Mouse (Mus musculus) embryonic facial prominence, embryonic 10.5 days (tissue): ENCODE data around the gene Fbxo39. TPM values are rescaled to one million over a fixed set of nuclear protein-coding genes. Genes with fewer than 3 reads are reported as not detected.

Experiments used
- polyA plus RNA-seq: library from polyadenylated mRNA; unstranded; fragments of >200 nt; fragmentation: Nextera tagmentation; extraction: Ambion mirVana; gene quantifications from 2 replicates; pipeline ENCODE4 v1.2.1, GENCODE M21; 2016

Gene Fbxo39
- polyA plus RNA-seq, 1 experiment from 2014 or later: not detected

Other genes with a start within 250 kb of the Fbxo39 start
- gene Pitpnm3, start 178.7 kb upstream of the Fbxo39 start, polyA plus RNA-seq: 0.23 and 0.24 TPM in 2 replicates
- 0.72 and 0.83 TPM in 2 replicates for gene Gm43951, start 107.6 kb upstream of the Fbxo39 start, polyA plus RNA-seq
- 17.1 and 19.9 TPM in 2 replicates for gene 4933427D14Rik, start 107.0 kb upstream of the Fbxo39 start, polyA plus RNA-seq
- 180 TPM in 2 replicates for gene Txndc17, start 106.9 kb upstream of the Fbxo39 start, polyA plus RNA-seq
- 46.7 and 50.8 TPM in 2 replicates for gene Med31, start 98.9 kb upstream of the Fbxo39 start, polyA plus RNA-seq
- gene Slc13a5, start 47.2 kb upstream of the Fbxo39 start, polyA plus RNA-seq: 0.10 and 0.14 TPM in 2 replicates
- 3.2 and 3.4 TPM in 2 replicates for gene Xaf1, start 12.8 kb upstream of the Fbxo39 start, polyA plus RNA-seq
- 6.3 and 7.2 TPM in 2 replicates for gene Tekt1, start 48.0 kb downstream of the Fbxo39 start, polyA plus RNA-seq
- gene Smtnl2, start 97.3 kb downstream of the Fbxo39 start, polyA plus RNA-seq: 16.4 and 16.6 TPM in 2 replicates
- 0.10 TPM in 1 of 2 replicates, not detected in the other for gene Ggt6, start 121.1 kb downstream of the Fbxo39 start, polyA plus RNA-seq
- gene Mybbp1a, start 126.9 kb downstream of the Fbxo39 start, polyA plus RNA-seq: 257 and 263 TPM in 2 replicates
- gene Spns2, start 175.5 kb downstream of the Fbxo39 start, polyA plus RNA-seq: 3.3 TPM in 2 replicates
- 0.04 and 0.14 TPM in 2 replicates for gene Spns3, start 236.1 kb downstream of the Fbxo39 start, polyA plus RNA-seq